Mouse (Mus musculus) midbrain, embryonic 11.5 days (tissue): ENCODE measurements around the gene Chil5. TPM values are rescaled to one million over a fixed set of nuclear protein-coding genes. Genes with fewer than 3 reads are reported as not detected.

ENCODE experiments used
- ATAC-seq: fragments of 200-750 bp; cut with Nextera tagmentation; 2 replicates; pipeline ENCODE4 v1.8.0; 2017; ENCODE audit warnings: moderate TSS enrichment, moderate library complexity; ENCODE audit not compliant: low FRiP score
- DNase-seq: peaks from one replicate; pipeline ENCODE4 v3.0.0; 2015; ENCODE audit warnings: low spot score; ENCODE audit errors: missing footprints
- H3K27ac ChIP-seq: fragments of 300-500 bp; sonication (generic); 2 replicates; pipeline ENCODE4 v1.5.1; 2014; ENCODE audit warnings: low read depth, low read length
- H3K27me3 ChIP-seq: fragments of 300-500 bp; sonication (generic); 2 replicates; pipeline ENCODE4 v1.6.1; 2014; ENCODE audit warnings: mild to moderate bottlenecking, low read length, moderate library complexity, mixed read lengths; ENCODE audit not compliant: control insufficient read depth, insufficient read depth
- H3K36me3 ChIP-seq: fragments of 300-500 bp; sonication (generic); 2 replicates; pipeline ENCODE4 v1.6.1; 2014; ENCODE audit warnings: mild to moderate bottlenecking, low read length, moderate library complexity, mixed read lengths; ENCODE audit not compliant: control insufficient read depth, insufficient read depth
- H3K4me1 ChIP-seq: fragments of 300-500 bp; sonication (generic); 2 replicates; pipeline ENCODE4 v1.6.1; 2014; ENCODE audit warnings: low read length; ENCODE audit not compliant: control insufficient read depth, insufficient read depth
- H3K4me2 ChIP-seq: fragments of 300-500 bp; sonication (generic); 2 replicates; pipeline ENCODE4 v1.6.1; 2014; ENCODE audit warnings: mild to moderate bottlenecking, moderate library complexity
- H3K4me3 ChIP-seq: fragments of 300-500 bp; sonication (generic); 2 replicates; pipeline ENCODE4 v1.5.1; 2014; ENCODE audit warnings: low read depth, low read length
- H3K9ac ChIP-seq: fragments of 300-500 bp; sonication (generic); 2 replicates; pipeline ENCODE4 v1.6.1; 2014; ENCODE audit warnings: low read length
- H3K9me3 ChIP-seq: fragments of 300-500 bp; sonication (generic); 2 replicates; pipeline ENCODE4 v1.6.1; 2016; ENCODE audit warnings: low read length; ENCODE audit not compliant: control insufficient read depth
- WGBS: fragments of 180-500 bp; shearing (Covaris S2); extraction: QIAGEN DNeasy Blood & Tissue Kit; methylation state at CpG from one replicate; pipeline ENCODE4 v1.1.7; 2014; 5-methylcytosine and 5-hydroxymethylcytosine counted together
- polyA plus RNA-seq: library from polyadenylated mRNA; unstranded; fragments of >200 nt; fragmentation: Nextera tagmentation; extraction: Ambion mirVana; gene quantifications from 2 replicates; pipeline ENCODE4 v1.2.1, GENCODE M21; 2014

Chil5 gene
- polyA plus RNA-seq, 1 experiment from 2014 or later = not detected

- 78% methylated on average over 5 of the region's 5 CpGs for WGBS
- Histone ChIP-seq H3K9ac (no peak overlapping the region), H3K4me3 (no peak overlapping the region), H3K9me3 (no peaks in the 10 kb centered on the region), H3K4me2 (no peak overlapping the region), H3K27ac (no peak overlapping the region), H3K4me1 (no peaks in the 10 kb centered on the region), H3K27me3 (no peaks in the 10 kb centered on the region), H3K36me3 (peaks cover 4% of the 10 kb centered on the region; the same call in 1 of the 2 replicates)
- ATAC-seq (no peak), DNase-seq (no peak)
Measured at GRCm38 (mm10) chr3:105971831-105972446, 60.7 kb downstream of the Chil5 start.

Other genes with a start within 250 kb of the Chil5 start
- 87.0 and 91.8 TPM in 2 replicates for gene Rap1a, start 231.5 kb downstream of the Chil5 start, polyA plus RNA-seq
- gene Adora3, start 162.0 kb downstream of the Chil5 start, polyA plus RNA-seq = not detected in 2 replicates
- not detected in 2 replicates for gene Tmigd3, start 161.9 kb downstream of the Chil5 start, polyA plus RNA-seq
- 0.63 and 0.83 TPM in 2 replicates for gene I830077J02Rik, start 100.2 kb downstream of the Chil5 start, polyA plus RNA-seq
- 132 and 136 TPM in 2 replicates for gene Wdr77, start 73.4 kb downstream of the Chil5 start, polyA plus RNA-seq
- gene Atp5f1, start 72.7 kb downstream of the Chil5 start, polyA plus RNA-seq = 566 and 581 TPM in 2 replicates
- 2.6 and 4.3 TPM in 2 replicates for gene Ovgp1, start 59.1 kb downstream of the Chil5 start, polyA plus RNA-seq
- gene Pifo, start 18.2 kb downstream of the Chil5 start, polyA plus RNA-seq = 0.20 TPM in 1 of 2 replicates, not detected in the other
- not detected in 2 replicates for gene Chia1, start 80.4 kb upstream of the Chil5 start, polyA plus RNA-seq
- gene Chil3, start 134.8 kb upstream of the Chil5 start, polyA plus RNA-seq = not detected in 2 replicates
- not detected in 2 replicates for gene Chil4, start 186.7 kb upstream of the Chil5 start, polyA plus RNA-seq